ENCODE assay signal across 14 mouse cellular contexts in the genomic region with DNA sequence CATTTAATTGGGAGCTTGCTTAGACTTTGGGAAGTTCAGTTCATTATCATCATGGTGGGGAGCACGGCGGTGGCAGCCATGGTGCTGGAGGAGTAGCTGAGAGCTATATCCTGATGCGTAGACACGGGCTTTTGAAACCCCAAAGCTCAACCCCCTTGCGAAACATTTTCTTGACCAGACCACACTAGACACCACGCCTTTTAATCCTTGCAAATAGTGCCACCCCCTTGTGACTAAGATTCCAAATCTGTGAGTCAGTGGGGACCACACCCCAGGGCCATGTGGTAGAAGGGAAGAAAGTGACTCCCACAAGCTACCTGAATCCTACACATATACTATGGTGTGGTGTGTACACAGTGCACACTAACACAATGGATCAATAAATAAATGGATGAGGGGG.
"Had no signal": no experiment of that assay in that cellular context is flagged by ENCODE, and none has a peak within 500 bp of the region (broad histone marks: within the 10 kb centered on the region; RNA-seq: fewer than 3 reads in every experiment).

No protein-coding gene starts in this region.

- H3K4me2 ChIP-seq: kidney, embryonic 15.5 days; limb, embryonic 12.5 days; liver, embryonic 13.5 days; lung, embryonic 15.5 days; midbrain, embryonic 13.5 days; neural tube, embryonic 12.5 days; stomach, embryonic 15.5 days had no signal

- H3K27me3 ChIP-seq: kidney, embryonic 15.5 days; limb, embryonic 12.5 days; liver, embryonic 13.5 days; lung, embryonic 15.5 days; midbrain, embryonic 13.5 days; neural tube, embryonic 12.5 days; stomach, embryonic 15.5 days had no signal

- H3K4me3 ChIP-seq: kidney, embryonic 15.5 days; limb, embryonic 12.5 days; liver, embryonic 13.5 days; lung, embryonic 15.5 days; midbrain, embryonic 13.5 days; neural tube, embryonic 12.5 days; stomach, embryonic 15.5 days had no signal

- DNase-seq: kidney, postnatal 25 days; layer of hippocampus, adult 9-11 months; layer of hippocampus, postnatal 36 days; liver; liver, embryonic 13.5 days; liver, postnatal 0 days; lung, postnatal 14 days; thymus, postnatal 36 days had no signal
